Mouse (Mus musculus) embryonic facial prominence, embryonic 13.5 days (tissue): Measurements from ENCODE around the gene Klhl18. TPM values are rescaled to one million over a fixed set of nuclear protein-coding genes. Genes with fewer than 3 reads are reported as not detected.
"Not testable (repeated sequence)": the region's sequence is repeated elsewhere in the genome, so short reads cannot be mapped to it uniquely, and the experiment has no call there.

Experiments used
- ATAC-seq: fragments of 200-750 bp; cut with Nextera tagmentation; 2 replicates; pipeline ENCODE4 v1.8.0; 2017; ENCODE audit warnings: low read depth; ENCODE audit not compliant: insufficient number of reproducible peaks, insufficient read depth, low FRiP score, low TSS enrichment
- H3K27ac ChIP-seq: fragments of 300-500 bp; sonication (generic); 2 replicates; pipeline ENCODE4 v1.5.1; 2015; ENCODE audit warnings: moderate library complexity, mild to moderate bottlenecking, inconsistent platforms
- H3K27me3 ChIP-seq: fragments of 300-500 bp; sonication (generic); 2 replicates; pipeline ENCODE4 v1.6.1; 2015; ENCODE audit warnings: mild to moderate bottlenecking, inconsistent platforms
- H3K36me3 ChIP-seq: fragments of 300-500 bp; sonication (generic); 2 replicates; pipeline ENCODE4 v1.6.1; 2015; ENCODE audit warnings: mild to moderate bottlenecking, inconsistent platforms
- H3K4me1 ChIP-seq: fragments of 300-500 bp; sonication (generic); 2 replicates; pipeline ENCODE4 v1.6.1; 2015; ENCODE audit warnings: inconsistent platforms
- H3K4me2 ChIP-seq: fragments of 300-500 bp; sonication (generic); 2 replicates; pipeline ENCODE4 v1.6.1; 2015; ENCODE audit warnings: moderate library complexity, mild to moderate bottlenecking, inconsistent platforms
- H3K4me3 ChIP-seq: fragments of 300-500 bp; sonication (generic); 2 replicates; pipeline ENCODE4 v1.5.1; 2015; ENCODE audit warnings: mild to moderate bottlenecking, inconsistent platforms
- H3K9ac ChIP-seq: fragments of 300-500 bp; sonication (generic); 2 replicates; pipeline ENCODE4 v1.6.1; 2015; ENCODE audit warnings: mild to moderate bottlenecking, inconsistent platforms
- H3K9me3 ChIP-seq: fragments of 300-500 bp; sonication (generic); 2 replicates; pipeline ENCODE4 v1.6.1; 2016; ENCODE audit warnings: inconsistent platforms
- WGBS: fragments of 180-500 bp; shearing (Covaris S2); methylation state at CpG from one replicate; pipeline ENCODE4 v1.1.7; 2015; ENCODE audit warnings: mixed read lengths; 5-methylcytosine and 5-hydroxymethylcytosine counted together
- polyA plus RNA-seq: library from polyadenylated mRNA; unstranded; fragments of >200 nt; fragmentation: Nextera tagmentation; extraction: Ambion mirVana; gene quantifications from 2 replicates; pipeline ENCODE4 v1.2.1, GENCODE M21; 2015

Gene Klhl18
- polyA plus RNA-seq, 1 experiment from 2014 or later = 9.3 TPM

DNA sequence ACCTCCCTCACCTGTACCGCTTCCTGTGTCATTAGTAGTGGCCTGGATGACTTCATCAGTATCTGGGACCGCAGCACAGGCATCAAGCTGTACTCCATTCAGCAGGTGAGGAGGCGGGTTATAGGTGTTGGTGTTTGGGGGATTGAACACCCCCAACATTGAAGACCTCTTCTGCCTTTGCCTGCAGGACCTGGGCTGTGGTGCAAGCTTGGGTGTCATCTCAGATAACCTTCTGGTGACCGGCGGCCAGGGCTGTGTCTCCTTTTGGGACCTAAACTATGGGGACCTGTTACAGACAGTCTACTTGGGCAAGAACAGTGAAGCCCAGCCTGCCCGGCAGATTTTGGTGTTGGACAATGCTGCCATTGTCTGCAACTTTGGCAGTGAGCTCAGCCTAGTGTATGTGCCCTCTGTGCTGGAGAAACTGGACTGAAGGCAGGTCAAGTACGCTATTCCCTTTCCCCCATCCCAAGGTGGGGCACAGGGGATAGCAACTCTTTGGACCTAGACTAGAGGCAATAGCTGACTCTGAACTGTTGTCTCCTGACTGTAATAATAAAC lies 92.0 kb downstream of the Klhl18 start:
- no peak for ATAC-seq
- H3K27me3 ChIP-seq = no peaks in the 10 kb centered on the region
- no peak overlapping the region for H3K4me2 ChIP-seq
- no peak overlapping the region for H3K4me3 ChIP-seq
- H3K27ac ChIP-seq = no peak overlapping the region
- H3K9ac ChIP-seq = no peak overlapping the region
- H3K36me3 ChIP-seq = peaks cover 94% of the 10 kb centered on the region
- H3K9me3 ChIP-seq = no peaks in the 10 kb centered on the region
- WGBS = 84% methylated on average over 7 of the region's 7 CpGs
- H3K4me1 ChIP-seq = no peaks in the 10 kb centered on the region

DNA sequence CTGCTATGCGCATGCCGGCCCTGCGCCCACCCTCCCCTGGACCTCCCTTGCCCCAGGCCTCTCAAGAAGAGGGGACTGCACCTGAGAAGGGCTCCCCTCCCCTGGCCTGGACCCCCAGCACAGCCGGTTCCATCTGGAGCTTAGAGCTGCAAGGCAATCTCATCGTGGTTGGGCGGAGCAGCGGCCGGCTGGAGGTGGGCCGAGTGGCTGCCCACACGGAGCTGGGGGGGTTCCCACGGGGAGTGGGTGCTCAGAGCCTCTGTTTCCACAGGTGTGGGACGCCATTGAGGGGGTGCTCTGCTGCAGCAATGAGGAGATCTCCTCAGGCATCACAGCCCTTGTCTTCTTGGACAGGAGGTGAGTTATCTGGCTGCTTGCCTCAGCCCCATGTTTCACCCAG lies 95.2 kb downstream of the Klhl18 start:
- no peak for ATAC-seq
- H3K27ac ChIP-seq = no peak overlapping the region
- WGBS = 69% methylated on average over 12 of the region's 12 CpGs
- H3K4me3 ChIP-seq = no peak overlapping the region
- no peak overlapping the region for H3K9ac ChIP-seq
- no peaks in the 10 kb centered on the region for H3K4me1 ChIP-seq
- peaks cover 93% of the 10 kb centered on the region for H3K36me3 ChIP-seq
- H3K27me3 ChIP-seq = no peaks in the 10 kb centered on the region
- H3K4me2 ChIP-seq = no peak overlapping the region
- no peaks in the 10 kb centered on the region for H3K9me3 ChIP-seq

GRCm38 (mm10) chr9:110380662-110381061 lies 95.8 kb downstream of the Klhl18 start:
- H3K4me1 ChIP-seq = no peaks in the 10 kb centered on the region
- 45% methylated on average over 21 of the region's 21 CpGs for WGBS
- peaks cover 93% of the 10 kb centered on the region for H3K36me3 ChIP-seq
- H3K9me3 ChIP-seq = no peaks in the 10 kb centered on the region
- no peaks in the 10 kb centered on the region for H3K27me3 ChIP-seq
- H3K4me3 ChIP-seq = no peak overlapping the region
- no peak for ATAC-seq
- H3K9ac ChIP-seq = no peak overlapping the region
- H3K27ac ChIP-seq = no peak overlapping the region
- H3K4me2 ChIP-seq = no peak overlapping the region

- H3K27me3 ChIP-seq = no peaks in the 10 kb centered on the region
- no peak for ATAC-seq
- H3K36me3 ChIP-seq = peaks cover 89% of the 10 kb centered on the region
- no peak overlapping the region for H3K4me2 ChIP-seq
- no peak overlapping the region for H3K4me3 ChIP-seq
- no peaks in the 10 kb centered on the region for H3K9me3 ChIP-seq
- H3K4me1 ChIP-seq = no peaks in the 10 kb centered on the region
- WGBS = 94% methylated on average over 8 of the region's 8 CpGs
- H3K27ac ChIP-seq = no peak overlapping the region
- H3K9ac ChIP-seq = no peak overlapping the region
These were observed 97.1 kb downstream of the Klhl18 start for GRCm38 (mm10) chr9:110379361-110379760.

GRCm38 (mm10) chr9:110377655-110378054 lies 98.8 kb downstream of the Klhl18 start:
- WGBS = 87% methylated on average over 15 of the region's 15 CpGs

More at GRCm38 (mm10) chr9:110377655-110378054, 98.8 kb downstream of the Klhl18 start:
- not testable (repeated sequence) for H3K4me1 ChIP-seq, H3K4me2 ChIP-seq, H3K9me3 ChIP-seq, H3K27me3 ChIP-seq, H3K4me3 ChIP-seq, ATAC-seq, H3K9ac ChIP-seq, H3K27ac ChIP-seq
- H3K36me3 ChIP-seq = peaks cover 88% of the 10 kb centered on the region

Other genes with a start within 250 kb of the Klhl18 start
- 7.7 and 8.0 TPM in 2 replicates for gene Cspg5, start 232.9 kb downstream of the Klhl18 start, polyA plus RNA-seq
- gene Elp6, start 171.5 kb downstream of the Klhl18 start, polyA plus RNA-seq = 29.0 and 33.3 TPM in 2 replicates
- 39.7 and 41.6 TPM in 2 replicates for gene Scap, start 143.4 kb downstream of the Klhl18 start, polyA plus RNA-seq
- 17.8 and 20.7 TPM in 2 replicates for gene Ptpn23, start 68.5 kb downstream of the Klhl18 start, polyA plus RNA-seq
- gene Ngp, start 56.9 kb downstream of the Klhl18 start, polyA plus RNA-seq = 1.1 and 7.4 TPM in 2 replicates
- gene Kif9, start 264 bp upstream of the Klhl18 start, polyA plus RNA-seq = 0.86 and 1.4 TPM in 2 replicates
- 42.2 and 54.9 TPM in 2 replicates for gene Setd2, start 55.9 kb upstream of the Klhl18 start, polyA plus RNA-seq
- gene Nradd, start 147.8 kb upstream of the Klhl18 start, polyA plus RNA-seq = 77.5 and 77.8 TPM in 2 replicates
- gene Nbeal2, start 177.5 kb upstream of the Klhl18 start, polyA plus RNA-seq = 1.8 and 2.4 TPM in 2 replicates
- gene Ccdc12, start 179.8 kb upstream of the Klhl18 start, polyA plus RNA-seq = 101 and 123 TPM in 2 replicates